Mouse (Mus musculus) lung, embryonic 14.5 days (tissue): ENCODE results near the gene Smpd1. TPM values are rescaled to one million over a fixed set of nuclear protein-coding genes. Genes with fewer than 3 reads are reported as not detected.
A peak's percentile ranks its signal among the peaks of the same experiment; 100 is the strongest.

ENCODE experiments used
- ATAC-seq: fragments of 200-750 bp; cut with Nextera tagmentation; 2 replicates; pipeline ENCODE4 v1.8.0; 2017; ENCODE audit warnings: mild to moderate bottlenecking, moderate TSS enrichment, moderate library complexity; ENCODE audit not compliant: insufficient read depth
- DNase-seq: peaks from one replicate; pipeline ENCODE4 v3.0.0-alpha.2; 2015
- H3K27ac ChIP-seq: fragments of 300-500 bp; sonication (generic); 2 replicates; pipeline ENCODE4 v1.5.1; 2014; ENCODE audit warnings: low read depth, mild to moderate bottlenecking, moderate library complexity
- H3K27me3 ChIP-seq: fragments of 300-500 bp; sonication (generic); 2 replicates; pipeline ENCODE4 v1.6.1; 2014; ENCODE audit warnings: low read length, control low read depth; ENCODE audit not compliant: insufficient read depth
- H3K36me3 ChIP-seq: fragments of 300-500 bp; sonication (generic); 2 replicates; pipeline ENCODE4 v1.6.1; 2014; ENCODE audit warnings: control low read depth; ENCODE audit not compliant: insufficient read depth
- H3K4me1 ChIP-seq: fragments of 300-500 bp; sonication (generic); 2 replicates; pipeline ENCODE4 v1.6.1; 2014; ENCODE audit warnings: antibody characterized with exemption, control low read depth; ENCODE audit not compliant: insufficient read depth
- H3K4me2 ChIP-seq: fragments of 300-500 bp; sonication (generic); 2 replicates; pipeline ENCODE4 v1.6.1; 2014; ENCODE audit warnings: mild to moderate bottlenecking
- H3K4me3 ChIP-seq: fragments of 300-500 bp; sonication (generic); 2 replicates; pipeline ENCODE4 v1.5.1; 2014; ENCODE audit warnings: low read depth, low read length
- H3K9ac ChIP-seq: fragments of 300-500 bp; sonication (generic); 2 replicates; pipeline ENCODE4 v1.6.1; 2014
- H3K9me3 ChIP-seq: fragments of 300-500 bp; sonication (generic); 2 replicates; pipeline ENCODE4 v1.6.1; 2016; ENCODE audit warnings: low read depth, low read length, control low read depth
- CTCF ChIP-seq: IDR thresholded peaks from 2 replicates; pipeline ENCODE4 v1.5.1; 2016; ENCODE audit warnings: antibody characterized with exemption, low read depth
- WGBS: fragments of 180-500 bp; shearing (Covaris S2); extraction: QIAGEN DNeasy Blood & Tissue Kit; methylation state at CpG from one replicate; pipeline ENCODE4 v1.1.7; 2014; 5-methylcytosine and 5-hydroxymethylcytosine counted together
- polyA plus RNA-seq: library from polyadenylated mRNA; unstranded; fragments of >200 nt; fragmentation: Nextera tagmentation; extraction: Ambion mirVana; gene quantifications from 2 replicates; pipeline ENCODE4 v1.2.1, GENCODE M21; 2014

Smpd1 gene
- polyA plus RNA-seq, 1 experiment from 2014 or later, result 38.7 TPM

- DNase-seq (no peak), ATAC-seq (no peak)
- Histone ChIP-seq H3K36me3 (no peaks in the 10 kb centered on the region), H3K9me3 (no peaks in the 10 kb centered on the region), H3K4me2 (no peak overlapping the region), H3K9ac (no peak overlapping the region), H3K27ac (no peak overlapping the region), H3K4me1 (no peaks in the 10 kb centered on the region), H3K27me3 (no peaks in the 10 kb centered on the region), H3K4me3 (no peak overlapping the region)
- 67% methylated on average over 11 of the region's 11 CpGs for WGBS
- no peak for TF ChIP-seq CTCF
Measured at GRCm38 (mm10) chr7:105519336-105519735, 34.8 kb upstream of the Smpd1 start.

- Histone ChIP-seq H3K36me3 (no peaks in the 10 kb centered on the region), H3K4me2 (no peak overlapping the region), H3K9ac (no peak overlapping the region), H3K9me3 (no peaks in the 10 kb centered on the region), H3K27ac (no peak overlapping the region), H3K27me3 (no peaks in the 10 kb centered on the region), H3K4me3 (no peak overlapping the region), H3K4me1 (no peaks in the 10 kb centered on the region)
- ATAC-seq (no peak), DNase-seq (no peak)
- WGBS, result 68% methylated on average over 2 of the region's 2 CpGs
- no peak for TF ChIP-seq CTCF
Measured at GRCm38 (mm10) chr7:105519771-105520170, 34.4 kb upstream of the Smpd1 start.

GRCm38 (mm10) chr7:105520201-105520600 is 34.0 kb upstream of the Smpd1 start:
- no peaks in the 10 kb centered on the region for H3K9me3 ChIP-seq
- H3K9ac ChIP-seq, result no peak overlapping the region
- H3K4me3 ChIP-seq, result no peak overlapping the region
- H3K27ac ChIP-seq, result no peak overlapping the region
- H3K36me3 ChIP-seq, result no peaks in the 10 kb centered on the region
- H3K27me3 ChIP-seq, result no peaks in the 10 kb centered on the region
- TF ChIP-seq CTCF, result no peak
- ATAC-seq (no peak), DNase-seq (peak; percentile 37)
- H3K4me1 ChIP-seq, result no peaks in the 10 kb centered on the region
- WGBS, result 32% methylated on average over 6 of the region's 6 CpGs
- no peak overlapping the region for H3K4me2 ChIP-seq

- Histone ChIP-seq H3K4me1 (no peaks in the 10 kb centered on the region), H3K4me2 (no peak overlapping the region), H3K4me3 (no peak overlapping the region), H3K27me3 (no peaks in the 10 kb centered on the region), H3K27ac (no peak overlapping the region), H3K9ac (no peak overlapping the region), H3K9me3 (no peaks in the 10 kb centered on the region), H3K36me3 (no peaks in the 10 kb centered on the region)
- ATAC-seq (no peak), DNase-seq (no peak)
- WGBS, result 81% methylated on average over 2 of the region's 2 CpGs
- no peak for TF ChIP-seq CTCF
Measured at GRCm38 (mm10) chr7:105524222-105524621, 29.9 kb upstream of the Smpd1 start.

GRCm38 (mm10) chr7:105527306-105527937 is 26.7 kb upstream of the Smpd1 start:
- peak; percentile 77 for DNase-seq
- Histone ChIP-seq H3K4me3 (no peak overlapping the region), H3K9ac (no peak overlapping the region), H3K27me3 (no peaks in the 10 kb centered on the region), H3K4me2 (no peak overlapping the region), H3K27ac (no peak overlapping the region), H3K4me1 (no peaks in the 10 kb centered on the region), H3K9me3 (no peaks in the 10 kb centered on the region), H3K36me3 (no peaks in the 10 kb centered on the region)
- ATAC-seq, result peak; percentile 56; the same call in 1 of the 2 replicates
- WGBS, result 43% methylated on average over 1 of the region's 1 CpGs
- peak; percentile 71 for TF ChIP-seq CTCF

GRCm38 (mm10) chr7:105528094-105528493 is 26.1 kb upstream of the Smpd1 start:
- no peak overlapping the region for H3K4me2 ChIP-seq
- no peaks in the 10 kb centered on the region for H3K27me3 ChIP-seq
- H3K4me3 ChIP-seq, result no peak overlapping the region
- H3K9me3 ChIP-seq, result no peaks in the 10 kb centered on the region
- TF ChIP-seq CTCF, result no peak
- no peak overlapping the region for H3K9ac ChIP-seq
- no peak for ATAC-seq
- WGBS, result 71% methylated on average over 4 of the region's 4 CpGs
- H3K27ac ChIP-seq, result no peak overlapping the region
- no peaks in the 10 kb centered on the region for H3K36me3 ChIP-seq
- DNase-seq, result no peak
- no peaks in the 10 kb centered on the region for H3K4me1 ChIP-seq

- Histone ChIP-seq H3K27me3 (no peaks in the 10 kb centered on the region), H3K4me2 (no peak overlapping the region), H3K27ac (no peak overlapping the region), H3K9ac (no peak overlapping the region), H3K4me1 (no peaks in the 10 kb centered on the region), H3K4me3 (no peak overlapping the region), H3K9me3 (no peaks in the 10 kb centered on the region), H3K36me3 (no peaks in the 10 kb centered on the region)
- TF ChIP-seq CTCF, result peak; percentile 44
- WGBS, result 76% methylated on average over 3 of the region's 3 CpGs
- DNase-seq (peak; percentile 46), ATAC-seq (no peak)
Measured at GRCm38 (mm10) chr7:105534162-105534561, 20.0 kb upstream of the Smpd1 start.
